Mouse (Mus musculus) thymus, adult 2 months (tissue): ENCODE results near the gene Tgfb3.

ENCODE experiments used
- CTCF ChIP-seq: fragments of 200-500 bp; IDR thresholded peaks from 2 replicates; pipeline ENCODE4 v1.5.1; 2012; ENCODE audit warnings: mild to moderate bottlenecking, control low read depth, low read length, moderate library complexity, borderline replicate concordance; ENCODE audit not compliant: control insufficient read depth, poor library complexity, insufficient read depth; ENCODE audit errors: extremely low read depth
- POLR2A ChIP-seq: fragments of 200-500 bp; IDR thresholded peaks from 2 replicates; pipeline ENCODE4 v1.6.1; 2012; ENCODE audit warnings: mild to moderate bottlenecking, low read length, control low read depth, moderate library complexity; ENCODE audit not compliant: control insufficient read depth, poor library complexity, insufficient read depth; ENCODE audit errors: extremely low read depth

GRCm38 (mm10) chr12:86088042-86088441, 9.2 kb upstream of the Tgfb3 start:
- TF ChIP-seq CTCF = no peak
- no peak for TF ChIP-seq POLR2A
